Mouse (Mus musculus): ENCODE data around the gene Lmln.
"Not testable (repeated sequence)": the region's sequence is repeated elsewhere in the genome, so short reads cannot be mapped to it uniquely, and the experiment has no call there.

Lmln gene

DNA sequence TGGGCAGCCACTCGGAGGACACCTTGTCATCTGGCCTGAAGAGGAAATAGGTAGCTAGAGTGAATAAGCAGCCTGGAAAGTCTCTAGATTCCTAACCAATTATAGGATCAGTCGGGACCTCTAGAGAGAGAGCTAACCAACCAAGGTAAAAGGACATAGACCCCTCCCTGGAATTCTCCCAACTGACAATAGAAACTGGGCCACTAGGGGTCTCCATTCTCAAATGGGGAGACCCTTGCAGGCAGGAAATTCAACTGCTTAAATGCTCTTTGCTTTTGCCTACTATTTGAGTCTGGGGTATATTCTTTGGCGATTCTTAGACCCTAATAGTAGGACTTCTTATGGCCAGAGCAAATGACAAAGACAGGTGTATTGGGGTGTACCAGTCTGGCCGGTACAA is 72.8 kb downstream of the Lmln start:
- no peak for DNase-seq (ENCODE audit: low spot score)

- DNase-seq (ENCODE audit: low spot score) = not testable (repeated sequence)
Observed at GRCm38 (mm10) chr16:33139061-33139460, 76.7 kb downstream of the Lmln start.

DNA sequence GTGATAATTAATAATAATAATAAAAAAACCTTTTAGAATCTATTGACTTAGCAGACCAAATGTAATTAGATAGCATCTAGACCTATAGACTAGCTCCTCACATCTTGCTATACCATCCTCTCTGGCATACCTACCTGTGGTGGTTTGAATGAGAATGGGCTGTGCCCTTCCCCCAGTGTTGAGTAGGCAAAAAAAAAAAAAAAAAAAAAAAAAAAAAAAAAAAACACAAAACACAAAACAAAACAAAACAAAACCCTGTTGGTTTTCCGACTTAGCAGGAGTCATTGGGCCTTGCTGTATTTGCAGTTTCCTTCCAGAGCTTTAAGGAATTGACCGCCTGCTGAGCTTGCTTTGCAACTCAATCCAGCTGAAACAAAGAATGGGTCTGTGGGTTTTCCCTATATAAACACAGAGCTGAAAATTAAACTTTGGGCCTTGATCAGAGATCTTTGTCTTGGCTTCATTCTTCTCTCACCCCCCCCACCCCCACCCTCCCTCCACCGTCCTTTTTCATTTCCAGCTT is 79.5 kb downstream of the Lmln start:
- no peak for DNase-seq (ENCODE audit: low spot score)

- no peak for DNase-seq (ENCODE audit: low spot score)
Observed at GRCm38 (mm10) chr16:33143452-33143851, 81.1 kb downstream of the Lmln start.

GRCm38 (mm10) chr16:33146185-33146584 is 83.9 kb downstream of the Lmln start:
- no peak for DNase-seq (ENCODE audit: low spot score)

GRCm38 (mm10) chr16:33148135-33148534 is 85.8 kb downstream of the Lmln start:
- no peak for DNase-seq (ENCODE audit: low spot score)

DNA sequence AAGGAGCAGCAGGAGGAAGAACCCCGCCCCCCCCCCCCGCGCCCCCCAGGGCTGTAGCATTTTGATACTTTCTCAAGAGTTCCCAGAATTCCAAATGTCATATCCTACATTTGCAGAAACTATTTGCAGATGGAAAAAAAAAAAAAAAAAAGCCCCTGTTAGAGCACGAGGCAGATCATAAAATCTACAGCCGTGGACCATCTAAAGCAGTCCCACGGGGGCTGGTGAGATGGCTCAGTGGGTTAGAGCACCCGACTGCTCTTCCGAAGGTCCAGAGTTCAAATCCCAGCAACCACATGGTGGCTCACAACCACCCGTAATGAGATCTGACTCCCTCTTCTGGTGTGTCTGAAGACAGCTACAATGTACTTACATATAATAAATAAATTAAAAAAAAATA is 88.6 kb downstream of the Lmln start:
- DNase-seq (ENCODE audit: low spot score) = not testable (repeated sequence)

DNA sequence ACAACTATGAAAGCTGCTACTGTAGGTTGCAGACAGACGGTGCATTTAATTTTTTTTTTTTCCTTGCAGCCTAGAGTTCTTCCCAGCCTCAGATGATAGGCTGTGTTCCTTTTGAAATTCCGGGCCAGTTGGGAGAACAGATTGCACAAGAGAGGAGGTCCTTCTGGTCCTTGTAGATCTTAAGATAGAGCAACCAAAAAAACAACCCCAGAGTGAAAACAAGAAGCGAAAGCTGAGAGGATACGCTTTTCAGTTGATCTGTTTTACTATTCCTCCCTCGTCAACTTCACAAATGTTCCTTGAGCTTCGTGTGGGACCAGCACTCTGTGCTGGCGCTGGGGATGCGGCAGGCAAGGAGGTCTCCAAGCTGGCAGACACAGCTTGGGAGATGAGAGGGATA is 89.2 kb downstream of the Lmln start:
- DNase-seq (ENCODE audit: low spot score) = no peak

DNA sequence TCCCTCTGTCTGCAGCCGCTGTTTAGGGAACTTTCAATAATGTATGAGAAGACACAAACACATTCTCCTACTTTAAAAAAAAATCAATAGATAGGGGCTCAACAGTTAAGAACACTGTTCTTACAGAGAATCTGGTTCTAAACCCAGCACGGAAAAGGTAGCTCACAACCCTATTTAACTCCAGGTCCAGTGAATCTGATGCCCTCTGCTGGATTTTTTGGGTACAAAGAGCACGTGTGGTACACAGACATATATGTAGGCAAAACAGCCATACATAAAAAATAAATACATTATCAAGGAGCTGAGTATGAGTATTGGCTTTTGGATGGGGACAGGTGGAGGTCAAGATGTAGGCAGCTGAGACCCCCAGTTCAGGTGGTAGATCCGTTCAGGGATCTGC is 92.7 kb downstream of the Lmln start:
- no peak for DNase-seq (ENCODE audit: low spot score)

DNA sequence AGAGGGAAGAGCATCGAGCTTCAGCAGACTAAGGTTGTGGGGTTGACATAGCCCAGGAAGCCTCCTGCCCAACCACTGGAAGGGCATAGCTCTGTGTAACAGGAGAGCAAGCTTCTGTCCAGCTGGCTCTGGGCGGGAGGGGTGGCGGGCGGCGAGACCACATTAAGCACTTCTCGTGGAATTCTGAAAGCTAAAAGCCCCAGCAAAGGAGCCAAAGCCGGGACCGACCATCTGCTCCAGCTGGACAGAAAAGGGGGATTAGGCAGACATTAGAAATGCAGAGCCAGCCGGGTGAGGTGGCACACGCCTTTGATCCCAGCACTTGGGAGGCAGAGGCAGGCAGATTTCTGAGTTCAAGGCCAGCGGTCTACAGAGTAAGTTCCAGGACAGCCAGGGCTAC is 95.7 kb downstream of the Lmln start:
- DNase-seq (ENCODE audit: low spot score) = no peak

- no peak for DNase-seq (ENCODE audit: low spot score)
Observed at GRCm38 (mm10) chr16:33158590-33159071, 96.3 kb downstream of the Lmln start.

DNA sequence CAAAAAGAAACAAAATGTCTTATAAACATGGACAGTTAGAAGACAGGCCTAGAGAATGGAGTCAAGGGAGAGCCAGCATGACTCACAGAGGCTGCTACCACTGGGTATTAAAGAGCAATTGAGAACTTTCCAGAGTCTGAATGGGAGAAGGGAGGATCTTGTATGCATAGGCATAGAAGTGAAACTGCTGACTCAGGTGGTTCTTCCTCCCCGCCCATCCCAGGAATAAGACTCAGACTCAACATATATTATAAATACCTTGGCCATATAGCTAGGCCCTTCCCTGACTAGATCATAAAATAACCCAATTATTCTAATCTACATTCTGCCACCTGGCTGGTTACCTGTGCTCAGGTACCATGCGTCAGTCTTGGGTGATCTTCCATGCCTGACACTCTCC is 97.0 kb downstream of the Lmln start:
- DNase-seq (ENCODE audit: low spot score) = no peak

- no peak for DNase-seq (ENCODE audit: low spot score)
Observed at GRCm38 (mm10) chr16:33163330-33164090, 101.2 kb downstream of the Lmln start.

GRCm38 (mm10) chr16:33166284-33166683 is 104.0 kb downstream of the Lmln start:
- DNase-seq (ENCODE audit: low spot score) = peak; percentile 46

GRCm38 (mm10) chr16:33167537-33167936 is 105.2 kb downstream of the Lmln start:
- DNase-seq (ENCODE audit: low spot score) = no peak

GRCm38 (mm10) chr16:33169471-33170034 is 107.2 kb downstream of the Lmln start:
- no peak for DNase-seq (ENCODE audit: low spot score)

GRCm38 (mm10) chr16:33170716-33171587 is 108.6 kb downstream of the Lmln start:
- DNase-seq (ENCODE audit: low spot score) = no peak

GRCm38 (mm10) chr16:33171800-33172199 is 109.5 kb downstream of the Lmln start:
- no peak for DNase-seq (ENCODE audit: low spot score)

- no peak for DNase-seq (ENCODE audit: low spot score)
Observed at GRCm38 (mm10) chr16:33173151-33173550, 110.8 kb downstream of the Lmln start.

GRCm38 (mm10) chr16:33174695-33175094 is 112.4 kb downstream of the Lmln start:
- no peak for DNase-seq (ENCODE audit: low spot score)

- not testable (repeated sequence) for DNase-seq (ENCODE audit: low spot score)
Observed at GRCm38 (mm10) chr16:33176831-33177230, 114.5 kb downstream of the Lmln start.
